Mouse (Mus musculus) fat pad, adult 2 months (tissue): ENCODE results near the gene Exosc5.

Experiments used
- DNase-seq: peaks from one replicate; pipeline ENCODE4 v3.0.0-alpha.2; 2011; ENCODE audit warnings: low read depth, low spot score; ENCODE audit errors: extremely low read depth

The Exosc5 gene

DNA sequence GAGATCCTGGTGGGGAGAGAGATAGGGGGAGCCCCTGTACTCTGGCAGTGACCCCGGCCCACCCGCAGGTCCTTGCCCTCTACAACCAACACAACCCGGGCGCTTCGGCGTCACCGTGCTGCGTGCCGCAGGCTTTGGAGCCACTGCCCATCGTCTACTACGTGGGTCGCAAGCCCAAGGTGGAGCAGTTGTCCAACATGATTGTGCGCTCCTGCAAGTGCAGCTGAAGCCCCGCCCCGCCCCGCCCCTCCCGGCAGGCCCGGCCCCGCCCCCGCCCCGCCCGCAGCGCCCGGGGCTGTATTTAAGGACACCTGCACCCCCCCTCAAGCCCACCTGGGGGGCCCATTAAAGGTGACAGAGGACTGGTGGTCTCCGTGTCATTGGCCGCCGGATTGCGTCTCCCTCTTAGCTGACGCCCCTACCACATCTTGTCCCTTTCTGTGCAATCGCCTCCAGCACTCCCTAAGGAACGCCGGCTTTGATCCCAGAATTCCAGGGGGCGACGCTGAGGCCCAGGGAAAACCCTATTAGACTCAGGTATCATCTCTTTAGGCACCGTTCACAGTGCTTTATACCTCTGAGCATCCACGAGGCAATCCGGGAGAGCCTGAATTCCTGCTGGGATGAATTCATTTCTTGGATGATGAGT lies 45.9 kb downstream of the Exosc5 start:
- DNase-seq: no peak

- DNase-seq: no peak
These were observed 46.9 kb downstream of the Exosc5 start for GRCm38 (mm10) chr7:25705801-25706251.

DNA sequence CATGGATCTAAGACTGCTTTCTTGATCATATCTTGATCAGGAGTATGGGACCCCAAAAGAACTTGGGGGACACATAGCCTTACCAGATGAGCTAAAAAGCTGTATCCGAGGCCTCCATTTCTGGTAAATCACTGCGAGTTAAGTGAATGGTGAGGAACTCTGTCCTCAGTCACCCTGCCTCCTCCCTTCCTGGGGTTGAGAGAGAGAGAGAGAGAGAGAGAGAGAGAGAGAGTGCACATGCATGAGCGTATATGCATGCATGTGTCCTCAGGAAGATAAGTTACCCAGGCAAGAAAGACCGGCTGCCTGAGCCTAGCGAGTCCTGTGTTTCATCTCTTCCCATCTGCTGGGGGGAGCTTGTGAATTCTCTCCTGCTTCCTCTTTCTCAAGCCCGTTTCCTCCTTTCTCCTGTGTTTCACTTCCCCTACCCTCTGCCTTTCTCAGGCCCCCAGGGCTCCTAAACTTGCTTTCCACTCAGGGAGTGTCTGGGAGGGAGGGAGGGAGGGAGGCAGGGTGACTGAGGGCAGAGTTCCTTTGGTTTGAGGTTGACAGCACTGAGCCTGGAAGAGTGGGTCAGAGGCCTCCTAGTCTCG lies 47.7 kb downstream of the Exosc5 start:
- DNase-seq: no peak

DNA sequence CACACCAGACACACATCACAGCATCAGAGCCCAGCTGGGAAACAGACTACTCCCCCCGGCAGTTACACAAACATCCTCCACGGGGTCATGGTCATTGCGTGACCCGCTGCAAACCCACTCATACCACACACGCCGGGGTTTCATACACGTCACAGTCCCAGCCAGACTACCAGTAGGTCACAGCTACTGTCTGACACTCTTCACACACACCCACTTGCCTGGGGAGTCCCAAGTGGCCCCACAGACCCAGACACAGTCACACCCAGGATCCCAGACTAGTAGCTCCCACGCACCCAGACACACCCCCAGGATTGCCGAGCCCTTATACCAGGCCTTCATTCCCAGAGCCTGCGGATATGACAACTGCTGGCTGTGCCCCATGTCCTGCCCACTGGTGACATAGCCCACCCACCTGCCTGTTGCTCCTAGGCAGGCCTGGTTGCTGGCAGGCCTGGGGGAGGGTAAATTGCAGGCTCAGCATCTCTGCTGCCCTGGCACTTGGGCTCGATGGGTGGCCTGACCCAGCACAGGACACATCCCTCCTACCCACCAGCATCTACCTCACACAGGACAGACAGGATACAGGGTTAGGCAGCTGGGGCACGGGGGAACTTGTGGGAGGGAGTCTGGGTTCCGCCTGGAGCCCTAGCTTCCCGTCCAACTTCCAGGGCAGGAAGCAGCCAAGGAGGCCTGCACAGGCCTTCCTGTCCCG lies 48.8 kb downstream of the Exosc5 start:
- DNase-seq: no peak

DNA sequence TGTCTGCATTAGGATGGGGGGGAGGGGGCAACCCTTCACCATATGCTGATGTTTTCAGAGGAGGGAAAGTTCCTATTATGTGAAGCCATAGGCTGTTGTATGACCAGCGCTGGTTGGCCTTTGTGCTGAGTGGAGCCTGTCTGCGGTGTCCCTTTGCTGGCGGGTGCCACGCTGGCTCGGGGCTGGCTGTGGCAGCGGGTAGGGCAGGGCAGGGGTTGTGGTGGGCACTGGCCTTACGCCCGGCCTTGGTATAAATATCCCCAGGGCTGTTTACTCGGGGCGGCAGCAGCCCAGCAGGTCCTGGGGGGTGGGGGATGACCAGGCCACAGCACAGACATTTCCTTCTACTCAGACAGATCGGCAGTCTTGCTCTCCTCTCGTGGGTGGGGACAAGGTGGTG lies 51.0 kb downstream of the Exosc5 start:
- no peak for DNase-seq

- no peak for DNase-seq
These were observed 51.7 kb downstream of the Exosc5 start for GRCm38 (mm10) chr7:25710519-25711130.

- DNase-seq: no peak
These were observed 52.2 kb downstream of the Exosc5 start for GRCm38 (mm10) chr7:25711165-25711564.

GRCm38 (mm10) chr7:25711731-25712197 lies 52.8 kb downstream of the Exosc5 start:
- no peak for DNase-seq

DNA sequence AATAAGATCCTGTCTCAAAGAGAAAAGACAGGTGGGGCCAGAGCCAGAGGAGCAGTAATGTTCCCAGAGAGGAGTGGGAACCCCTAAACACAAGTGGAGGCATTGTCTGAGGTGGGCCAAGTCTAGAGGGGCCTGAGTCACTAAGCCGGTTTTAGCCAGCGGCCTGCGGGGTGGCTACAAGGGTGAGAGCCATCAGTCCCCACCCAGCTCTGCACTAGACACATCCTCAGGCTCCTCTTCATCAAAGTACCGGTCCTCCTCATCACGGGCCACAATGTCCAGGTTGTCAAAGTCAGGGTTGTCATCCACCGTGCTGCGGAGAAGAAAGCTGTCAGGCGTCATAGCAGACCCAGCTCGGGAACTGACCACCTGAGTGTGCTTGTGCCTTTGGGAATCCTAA lies 53.8 kb downstream of the Exosc5 start:
- DNase-seq: no peak

DNA sequence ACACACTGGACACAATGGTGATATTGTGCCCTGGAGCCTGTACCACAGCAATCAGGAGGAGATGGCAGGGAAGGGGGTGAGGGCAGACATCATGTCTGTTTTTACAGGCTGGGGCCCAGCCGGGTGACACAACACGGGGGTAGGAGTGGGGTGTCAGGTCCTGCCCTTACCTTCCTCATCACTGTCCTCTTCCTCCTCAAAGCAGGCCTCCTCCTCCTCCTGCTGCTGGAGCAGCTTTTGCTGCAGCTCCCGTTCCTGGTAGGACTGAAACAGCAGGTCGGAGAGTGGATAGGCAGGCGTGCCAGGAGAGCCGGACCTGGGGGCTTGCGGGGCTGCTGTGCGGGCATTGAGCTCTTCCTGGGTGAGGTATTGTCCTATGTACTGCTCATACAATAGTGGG lies 55.6 kb downstream of the Exosc5 start:
- DNase-seq: no peak

GRCm38 (mm10) chr7:25715731-25716271 lies 56.8 kb downstream of the Exosc5 start:
- DNase-seq: no peak

GRCm38 (mm10) chr7:25717478-25717877 lies 58.5 kb downstream of the Exosc5 start:
- no peak for DNase-seq

GRCm38 (mm10) chr7:25718788-25719417 lies 59.9 kb downstream of the Exosc5 start, which contains the start of gene Ccdc97:
Gene Ccdc97 (minus strand): TSS chr7:25719088.
- DNase-seq: peak; percentile 61

- no peak for DNase-seq
These were observed 61.0 kb downstream of the Exosc5 start for GRCm38 (mm10) chr7:25719761-25720610.

DNA sequence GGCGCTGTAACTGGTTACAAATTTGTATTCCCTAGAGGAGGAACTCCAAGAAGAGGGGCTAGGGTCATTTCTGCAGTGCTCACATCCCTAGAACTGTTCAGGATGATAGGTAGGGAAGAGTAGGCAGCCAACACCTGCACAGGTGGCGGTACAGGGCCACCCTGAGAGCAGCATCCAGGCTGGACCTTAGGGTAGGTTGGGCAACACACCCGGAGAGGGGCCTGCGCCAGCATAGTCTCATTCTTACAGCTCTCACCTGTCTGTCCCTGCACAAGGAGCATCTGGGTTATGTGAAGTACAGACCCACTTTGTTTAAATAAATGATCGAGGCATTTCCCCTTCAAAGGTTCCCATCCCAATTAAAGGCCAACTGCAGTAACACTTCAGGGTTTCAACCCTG lies 61.8 kb downstream of the Exosc5 start:
- no peak for DNase-seq
